Mouse (Mus musculus) hindbrain, embryonic 13.5 days (tissue): ENCODE measurements around the gene Col15a1. TPM values are rescaled to one million over a fixed set of nuclear protein-coding genes. Genes with fewer than 3 reads are reported as not detected.

Source experiments
- ATAC-seq: fragments of 200-750 bp; cut with Nextera tagmentation; 2 replicates; pipeline ENCODE4 v1.8.0; 2017; ENCODE audit warnings: moderate TSS enrichment; ENCODE audit not compliant: low FRiP score
- H3K27ac ChIP-seq: fragments of 300-500 bp; sonication (generic); 2 replicates; pipeline ENCODE4 v1.5.1; 2015; ENCODE audit warnings: inconsistent platforms, mild to moderate bottlenecking, moderate library complexity
- H3K27me3 ChIP-seq: fragments of 300-500 bp; sonication (generic); 2 replicates; pipeline ENCODE4 v1.6.1; 2015; ENCODE audit warnings: mild to moderate bottlenecking, inconsistent platforms
- H3K36me3 ChIP-seq: fragments of 300-500 bp; sonication (generic); 2 replicates; pipeline ENCODE4 v1.6.1; 2015; ENCODE audit warnings: mild to moderate bottlenecking, inconsistent platforms
- H3K4me1 ChIP-seq: fragments of 300-500 bp; sonication (generic); replicated peaks from 2 replicates; pipeline ENCODE4 v1.6.1; 2015; ENCODE audit warnings: inconsistent platforms
- H3K4me2 ChIP-seq: fragments of 300-500 bp; sonication (generic); 2 replicates; pipeline ENCODE4 v1.6.1; 2015; ENCODE audit warnings: inconsistent platforms, mild to moderate bottlenecking, moderate library complexity
- H3K4me3 ChIP-seq: fragments of 300-500 bp; sonication (generic); 2 replicates; pipeline ENCODE4 v1.5.1; 2015; ENCODE audit warnings: mild to moderate bottlenecking, inconsistent platforms
- H3K9ac ChIP-seq: fragments of 300-500 bp; sonication (generic); 2 replicates; pipeline ENCODE4 v1.6.1; 2015; ENCODE audit warnings: mild to moderate bottlenecking, inconsistent platforms
- H3K9me3 ChIP-seq: fragments of 300-500 bp; sonication (generic); 2 replicates; pipeline ENCODE4 v1.6.1; 2016; ENCODE audit warnings: inconsistent platforms
- WGBS: fragments of 180-500 bp; shearing (Covaris S2); methylation state at CpG from one replicate; pipeline ENCODE4 v1.1.7; 2015; 5-methylcytosine and 5-hydroxymethylcytosine counted together
- polyA plus RNA-seq: library from polyadenylated mRNA; unstranded; fragments of >200 nt; fragmentation: Nextera tagmentation; extraction: Ambion mirVana; gene quantifications from 2 replicates; pipeline ENCODE4 v1.2.1, GENCODE M21; 2015

The Col15a1 gene
- polyA plus RNA-seq, 1 experiment from 2014 or later: 3.7 TPM

GRCm38 (mm10) chr4:47312676-47313075 is 104.7 kb downstream of the Col15a1 start:
- H3K4me3 ChIP-seq: no peak overlapping the region
- H3K9me3 ChIP-seq: no peaks in the 10 kb centered on the region
- no peak overlapping the region for H3K9ac ChIP-seq
- H3K36me3 ChIP-seq: no peaks in the 10 kb centered on the region
- no peak overlapping the region for H3K4me2 ChIP-seq
- 80% methylated on average over 14 of the region's 14 CpGs for WGBS
- ATAC-seq: no peak
- H3K27me3 ChIP-seq: no peaks in the 10 kb centered on the region
- no peaks in the 10 kb centered on the region for H3K4me1 ChIP-seq
- no peak overlapping the region for H3K27ac ChIP-seq

GRCm38 (mm10) chr4:47313710-47314410 is 105.9 kb downstream of the Col15a1 start:
- Histone ChIP-seq H3K9ac (no peak overlapping the region), H3K36me3 (no peaks in the 10 kb centered on the region), H3K4me1 (no peaks in the 10 kb centered on the region), H3K4me3 (no peak overlapping the region), H3K9me3 (no peaks in the 10 kb centered on the region), H3K27me3 (no peaks in the 10 kb centered on the region), H3K27ac (no peak overlapping the region), H3K4me2 (no peak overlapping the region)
- ATAC-seq: no peak
- 87% methylated on average over 8 of the region's 8 CpGs for WGBS

- no peaks in the 10 kb centered on the region for H3K27me3 ChIP-seq
- no peak overlapping the region for H3K4me2 ChIP-seq
- H3K36me3 ChIP-seq: no peaks in the 10 kb centered on the region
- ATAC-seq: no peak
- H3K4me3 ChIP-seq: no peak overlapping the region
- H3K4me1 ChIP-seq: no peaks in the 10 kb centered on the region
- no peak overlapping the region for H3K27ac ChIP-seq
- 87% methylated on average over 2 of the region's 2 CpGs for WGBS
- H3K9ac ChIP-seq: no peak overlapping the region
- no peaks in the 10 kb centered on the region for H3K9me3 ChIP-seq
These were observed 107.5 kb downstream of the Col15a1 start for GRCm38 (mm10) chr4:47315458-47315857.

GRCm38 (mm10) chr4:47316432-47316831 is 108.5 kb downstream of the Col15a1 start:
- 79% methylated on average over 6 of the region's 6 CpGs for WGBS

GRCm38 (mm10) chr4:47319561-47320321 is 111.8 kb downstream of the Col15a1 start:
- no peaks in the 10 kb centered on the region for H3K9me3 ChIP-seq
- 93% methylated on average over 10 of the region's 10 CpGs for WGBS
- no peak for ATAC-seq
- no peak overlapping the region for H3K27ac ChIP-seq
- H3K9ac ChIP-seq: no peak overlapping the region
- no peak overlapping the region for H3K4me2 ChIP-seq
- H3K27me3 ChIP-seq: no peaks in the 10 kb centered on the region
- H3K4me3 ChIP-seq: no peak overlapping the region
- no peaks in the 10 kb centered on the region for H3K36me3 ChIP-seq
- H3K4me1 ChIP-seq: 0 out of 2 replicates have a peak, but pooled peaks cover 4% of the 10 kb centered on the region

More at GRCm38 (mm10) chr4:47316432-47316831, 108.5 kb downstream of the Col15a1 start:
- H3K4me3 ChIP-seq: no peak overlapping the region
- H3K27ac ChIP-seq: no peak overlapping the region
- no peak overlapping the region for H3K9ac ChIP-seq
- ATAC-seq: no peak
- H3K36me3 ChIP-seq: no peaks in the 10 kb centered on the region
- H3K27me3 ChIP-seq: no peaks in the 10 kb centered on the region
- no peaks in the 10 kb centered on the region for H3K9me3 ChIP-seq
- H3K4me2 ChIP-seq: no peak overlapping the region
- no peaks in the 10 kb centered on the region for H3K4me1 ChIP-seq

- Histone ChIP-seq H3K4me2 (no peak overlapping the region), H3K9ac (no peak overlapping the region), H3K4me1 (0 out of 2 replicates have a peak, but pooled peaks cover 4% of the 10 kb centered on the region), H3K9me3 (no peaks in the 10 kb centered on the region), H3K27me3 (no peaks in the 10 kb centered on the region), H3K27ac (no peak overlapping the region), H3K4me3 (no peak overlapping the region), H3K36me3 (no peaks in the 10 kb centered on the region)
- 87% methylated on average over 3 of the region's 3 CpGs for WGBS
- ATAC-seq: no peak
These were observed 114.4 kb downstream of the Col15a1 start for GRCm38 (mm10) chr4:47322315-47322714.

- Histone ChIP-seq H3K4me1 (0 out of 2 replicates have a peak, but pooled peaks cover 4% of the 10 kb centered on the region), H3K4me3 (no peak overlapping the region), H3K27ac (no peak overlapping the region), H3K36me3 (no peaks in the 10 kb centered on the region), H3K9ac (no peak overlapping the region), H3K9me3 (no peaks in the 10 kb centered on the region), H3K4me2 (no peak overlapping the region), H3K27me3 (no peaks in the 10 kb centered on the region)
- 60% methylated on average over 1 of the region's 1 CpGs for WGBS
- ATAC-seq: no peak
These were observed 116.2 kb downstream of the Col15a1 start for GRCm38 (mm10) chr4:47324206-47324605.

GRCm38 (mm10) chr4:47327782-47328181 is 119.8 kb downstream of the Col15a1 start:
- H3K4me2 ChIP-seq: no peak overlapping the region
- 86% methylated on average over 3 of the region's 3 CpGs for WGBS
- no peak for ATAC-seq

GRCm38 (mm10) chr4:47329285-47329684 is 121.3 kb downstream of the Col15a1 start:
- H3K27me3 ChIP-seq: no peaks in the 10 kb centered on the region
- H3K9me3 ChIP-seq: no peaks in the 10 kb centered on the region
- no peaks in the 10 kb centered on the region for H3K36me3 ChIP-seq
- ATAC-seq: no peak
- 24% methylated on average over 1 of the region's 1 CpGs for WGBS
- H3K4me3 ChIP-seq: no peak overlapping the region
- no peak overlapping the region for H3K4me2 ChIP-seq
- H3K27ac ChIP-seq: no peak overlapping the region
- H3K9ac ChIP-seq: no peak overlapping the region
- no peaks in the 10 kb centered on the region for H3K4me1 ChIP-seq

More at GRCm38 (mm10) chr4:47327782-47328181, 119.8 kb downstream of the Col15a1 start:
- Histone ChIP-seq H3K36me3 (no peaks in the 10 kb centered on the region), H3K4me3 (no peak overlapping the region), H3K9ac (no peak overlapping the region), H3K4me1 (0 out of 2 replicates have a peak, but pooled peaks cover 4% of the 10 kb centered on the region), H3K27me3 (no peaks in the 10 kb centered on the region), H3K27ac (no peak overlapping the region), H3K9me3 (no peaks in the 10 kb centered on the region)

GRCm38 (mm10) chr4:47330378-47331052 is 122.6 kb downstream of the Col15a1 start:
- 94% methylated on average over 13 of the region's 13 CpGs for WGBS
- ATAC-seq: no peak
- H3K4me1 ChIP-seq: no peaks in the 10 kb centered on the region
- no peak overlapping the region for H3K27ac ChIP-seq
- no peak overlapping the region for H3K4me2 ChIP-seq
- no peaks in the 10 kb centered on the region for H3K36me3 ChIP-seq
- no peaks in the 10 kb centered on the region for H3K9me3 ChIP-seq
- no peak overlapping the region for H3K9ac ChIP-seq
- H3K4me3 ChIP-seq: no peak overlapping the region
- H3K27me3 ChIP-seq: no peaks in the 10 kb centered on the region

- Histone ChIP-seq H3K9ac (no peak overlapping the region), H3K27ac (no peak overlapping the region), H3K4me2 (no peak overlapping the region), H3K4me3 (no peak overlapping the region), H3K4me1 (no peaks in the 10 kb centered on the region), H3K36me3 (no peaks in the 10 kb centered on the region), H3K9me3 (no peaks in the 10 kb centered on the region), H3K27me3 (no peaks in the 10 kb centered on the region)
- ATAC-seq: no peak
- WGBS: 91% methylated on average over 6 of the region's 6 CpGs
These were observed 124.9 kb downstream of the Col15a1 start for GRCm38 (mm10) chr4:47332812-47333343.

- Histone ChIP-seq H3K27ac (no peak overlapping the region), H3K27me3 (no peaks in the 10 kb centered on the region), H3K4me1 (no peaks in the 10 kb centered on the region), H3K4me2 (no peak overlapping the region), H3K4me3 (no peak overlapping the region), H3K9ac (no peak overlapping the region), H3K36me3 (no peaks in the 10 kb centered on the region), H3K9me3 (no peaks in the 10 kb centered on the region)
- ATAC-seq: no peak
- whole genome bisulfite sequencing: 94% methylated on average over 3 of the region's 3 CpGs
These were observed 125.6 kb downstream of the Col15a1 start for GRCm38 (mm10) chr4:47333541-47333940.
